Mouse (Mus musculus) cerebellum, postnatal 4 days (tissue): ENCODE data around the gene Tma7.

Experiments used
- DNase-seq, 2 experiments: peaks; one replicate each; pipeline ENCODE4 v3.0.0; 2022; ENCODE audit warnings: low spot score in 2 of 2, mixed read lengths in 1 of 2

Tma7 gene

GRCm38 (mm10) chr9:109068095-109068735, 14.2 kb downstream of the Tma7 start:
- DNase-seq, result no peak

GRCm38 (mm10) chr9:109060898-109061295, 21.5 kb downstream of the Tma7 start:
- no peak for DNase-seq

- no peak for DNase-seq
These were observed 22.0 kb downstream of the Tma7 start for GRCm38 (mm10) chr9:109060184-109060897.

- DNase-seq, result peak; percentile 79 to 89
These were observed 23.1 kb downstream of the Tma7 start, which contains the start of gene Trex1 for GRCm38 (mm10) chr9:109059136-109059903. Gene Trex1, minus strand, starts transcription at chr9:109059734.

DNA sequence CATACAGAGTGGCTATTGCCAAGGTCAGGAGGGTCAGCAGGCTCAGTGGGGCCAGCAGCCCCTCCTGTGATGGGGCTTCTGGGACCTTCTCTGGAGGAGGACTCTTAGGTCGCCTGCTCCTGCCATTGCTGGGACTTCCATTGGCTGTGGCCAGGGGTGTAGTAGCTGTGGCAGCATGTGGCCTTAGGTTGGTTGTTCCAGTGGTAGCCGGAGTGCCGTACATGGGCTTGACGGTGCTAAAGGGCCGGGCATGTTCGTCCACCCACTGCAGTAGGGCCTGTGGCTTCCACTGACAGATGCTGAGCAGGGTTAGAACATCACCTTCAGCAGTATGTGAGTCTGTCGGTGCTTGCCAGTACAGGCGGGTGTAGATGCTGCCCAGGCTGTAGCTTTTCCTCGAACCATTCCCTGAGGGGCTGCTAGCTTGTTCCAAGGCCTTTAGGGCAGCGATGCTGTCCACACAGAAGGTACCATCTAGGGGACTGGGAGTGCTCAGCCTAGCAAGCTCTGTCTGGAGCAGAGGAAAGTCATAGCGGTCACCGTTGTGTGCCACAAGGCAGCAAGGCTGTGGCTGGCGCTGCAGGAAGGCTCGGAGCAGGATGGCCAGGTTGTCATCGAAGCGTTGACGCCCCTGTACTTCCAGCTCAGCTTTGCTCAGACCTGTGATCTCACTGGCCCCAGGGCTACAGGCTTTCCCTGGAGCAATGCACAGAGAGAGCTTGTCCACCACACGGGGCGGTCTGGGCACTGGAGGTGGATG, 24.2 kb downstream of the Tma7 start:
- no peak for DNase-seq

GRCm38 (mm10) chr9:109057543-109057942, 24.8 kb downstream of the Tma7 start:
- no peak for DNase-seq

GRCm38 (mm10) chr9:109056916-109057315, 25.5 kb downstream of the Tma7 start:
- no peak for DNase-seq

DNA sequence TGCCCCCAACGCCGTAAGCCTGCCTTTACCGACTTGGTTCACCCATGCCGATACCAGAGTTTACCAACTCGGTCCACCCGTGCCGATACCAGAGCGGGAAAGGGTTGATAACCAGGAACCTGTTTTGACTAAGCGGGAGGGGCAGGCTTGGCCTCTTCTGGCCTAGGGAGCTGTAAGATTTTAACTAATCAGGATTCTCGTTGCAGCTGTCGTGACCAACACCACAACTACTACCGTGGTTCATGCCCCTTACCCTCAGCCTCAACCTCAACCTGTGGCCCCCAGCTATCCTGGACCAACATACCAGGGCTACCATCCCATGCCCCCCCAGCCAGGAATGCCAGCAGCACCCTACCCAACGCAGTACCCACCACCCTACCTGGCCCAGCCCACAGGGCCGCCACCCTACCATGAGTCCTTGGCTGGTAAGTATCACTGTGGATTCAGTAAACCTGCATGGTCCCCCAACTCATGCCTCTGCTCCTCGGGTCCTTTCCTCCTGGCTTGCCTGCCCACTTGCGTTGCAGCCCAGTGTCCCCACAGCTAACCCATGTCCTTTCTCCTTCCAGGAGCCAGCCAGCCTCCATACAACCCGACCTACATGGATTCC, 26.2 kb downstream of the Tma7 start:
- no peak for DNase-seq

- no peak for DNase-seq
These were observed 26.9 kb downstream of the Tma7 start for GRCm38 (mm10) chr9:109055271-109056030.

- no peak for DNase-seq
These were observed 27.7 kb downstream of the Tma7 start for GRCm38 (mm10) chr9:109054712-109055111.

GRCm38 (mm10) chr9:109053851-109054250, 28.5 kb downstream of the Tma7 start:
- no peak for DNase-seq

DNA sequence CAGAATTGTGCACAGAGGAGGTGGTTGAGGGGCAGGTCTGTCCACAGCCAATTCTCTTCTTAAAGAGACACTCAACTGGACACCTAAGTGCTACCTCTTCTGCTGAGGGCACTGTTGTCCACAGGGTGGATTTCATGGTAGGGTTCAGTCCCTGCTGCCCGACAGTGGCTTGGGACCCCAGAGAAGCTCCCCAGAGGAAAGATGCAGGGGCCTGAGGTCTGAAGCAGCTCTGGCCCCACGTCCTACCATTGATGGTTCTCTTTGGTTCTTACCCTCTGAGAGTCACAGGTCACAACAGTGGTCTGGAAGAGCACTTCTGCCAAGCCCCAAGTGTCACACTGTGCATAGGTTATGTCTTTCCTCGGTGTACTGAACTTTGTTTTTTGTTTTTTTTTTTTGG, 29.0 kb downstream of the Tma7 start:
- no peak for DNase-seq

DNA sequence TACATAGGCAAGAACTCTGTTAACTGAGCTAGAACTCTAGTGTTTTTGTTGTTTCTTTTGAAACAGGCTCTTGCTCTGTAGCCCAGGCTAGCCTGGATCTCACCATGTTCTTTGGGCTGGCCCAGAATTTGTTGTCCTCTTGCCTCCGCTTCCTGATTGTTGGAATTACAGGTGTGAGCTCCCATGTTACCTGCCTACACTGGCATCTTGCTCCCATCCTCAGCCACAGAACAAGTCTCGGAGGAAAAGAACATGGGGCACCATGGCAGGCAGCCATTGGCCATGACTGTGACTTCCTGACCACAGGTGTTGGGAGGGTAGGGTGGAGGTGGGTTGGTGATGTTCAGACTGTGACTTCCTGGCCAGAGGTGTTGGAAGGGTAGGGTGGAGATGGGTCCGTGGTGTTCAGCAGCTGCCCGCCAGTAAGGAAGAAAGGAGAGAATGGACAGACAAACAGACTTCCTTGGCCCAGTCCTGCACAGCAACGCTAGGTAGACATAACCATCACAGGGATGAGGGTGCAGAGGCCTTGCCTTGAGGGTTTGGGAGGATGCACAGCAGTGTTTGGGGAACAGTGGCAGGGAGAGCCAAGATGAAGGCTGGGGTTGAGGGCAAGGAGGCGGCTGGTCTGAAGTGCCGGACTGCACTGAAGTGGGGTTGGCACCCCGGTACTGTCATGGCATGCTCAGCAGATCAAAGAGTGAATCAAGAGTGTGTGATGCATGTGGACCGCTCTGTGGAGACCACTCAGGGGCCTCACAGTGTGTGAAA, 29.7 kb downstream of the Tma7 start:
- no peak for DNase-seq

- DNase-seq, result no peak
These were observed 30.5 kb downstream of the Tma7 start for GRCm38 (mm10) chr9:109051651-109052489.

DNA sequence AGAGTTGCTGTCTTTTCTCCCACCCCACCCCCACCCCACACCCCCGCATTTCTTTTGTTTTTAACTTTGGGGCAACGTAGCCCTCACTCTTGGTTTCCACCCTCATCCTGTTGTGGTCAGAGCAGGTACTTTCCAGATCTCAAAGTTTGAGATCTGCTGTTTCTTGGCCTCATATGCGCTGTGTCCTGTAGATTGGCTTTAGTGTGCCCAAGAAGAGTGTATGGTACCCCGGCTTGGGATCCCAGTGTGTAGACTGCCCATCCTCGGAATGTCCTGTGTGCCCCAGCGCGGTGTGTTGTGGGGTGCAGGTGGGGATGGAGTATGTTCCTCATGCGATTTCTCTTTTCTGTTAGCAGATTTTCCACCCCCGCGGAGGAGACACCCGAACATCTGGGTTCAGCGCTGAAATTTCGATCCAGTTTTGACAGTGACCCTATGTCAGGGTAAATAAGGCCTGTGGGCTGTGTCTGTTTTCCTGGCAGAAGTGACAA, 31.3 kb downstream of the Tma7 start:
- no peak for DNase-seq

DNA sequence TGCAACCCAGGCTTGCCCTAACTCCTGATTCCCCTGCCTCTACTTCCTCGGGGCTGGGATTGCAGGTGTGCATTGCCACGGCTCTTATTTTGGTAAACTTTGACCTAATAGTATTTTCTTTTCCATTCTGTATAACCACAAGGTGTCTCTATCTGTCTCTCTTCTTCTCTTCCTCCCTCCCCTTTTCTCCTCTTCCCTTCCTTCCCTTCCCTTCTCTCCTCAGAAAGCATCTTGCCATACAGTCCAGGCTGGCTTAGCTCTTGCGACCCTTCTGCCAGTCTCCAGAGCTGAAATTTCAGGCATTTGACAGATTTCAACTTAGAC, 31.8 kb downstream of the Tma7 start:
- no peak for DNase-seq

DNA sequence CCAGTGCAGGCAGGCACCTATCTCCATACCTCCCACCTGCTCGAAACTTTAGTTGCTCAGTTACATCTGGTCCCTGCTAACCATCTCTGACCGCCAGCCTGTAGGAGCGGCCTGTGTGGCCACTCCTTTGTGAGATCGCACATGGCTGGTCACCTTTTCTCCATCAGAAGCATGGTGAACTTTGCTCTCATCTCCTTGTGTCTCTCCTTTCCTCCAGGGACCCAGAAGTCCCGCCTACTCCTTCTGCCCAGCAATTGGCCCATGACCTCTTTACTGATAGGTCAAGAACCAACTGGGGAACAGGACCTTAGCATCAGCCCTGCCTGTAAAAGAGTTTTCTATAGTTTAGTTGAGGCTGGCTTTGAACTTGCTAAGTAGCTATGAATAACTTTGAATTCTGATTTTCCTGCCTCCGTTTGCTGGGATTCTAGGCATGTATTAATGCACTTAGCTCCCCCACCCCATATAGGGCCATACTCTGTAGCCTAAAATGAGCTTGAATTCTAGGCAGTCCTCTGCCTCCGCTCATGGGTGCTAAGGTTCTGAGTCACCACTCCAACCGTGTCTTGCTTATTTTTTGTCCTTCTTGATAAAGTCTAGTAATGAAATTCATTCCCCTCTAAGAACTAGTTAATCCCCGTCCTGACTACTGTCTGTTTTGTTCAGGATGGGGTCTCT, 32.3 kb downstream of the Tma7 start:
- DNase-seq, result no peak

DNA sequence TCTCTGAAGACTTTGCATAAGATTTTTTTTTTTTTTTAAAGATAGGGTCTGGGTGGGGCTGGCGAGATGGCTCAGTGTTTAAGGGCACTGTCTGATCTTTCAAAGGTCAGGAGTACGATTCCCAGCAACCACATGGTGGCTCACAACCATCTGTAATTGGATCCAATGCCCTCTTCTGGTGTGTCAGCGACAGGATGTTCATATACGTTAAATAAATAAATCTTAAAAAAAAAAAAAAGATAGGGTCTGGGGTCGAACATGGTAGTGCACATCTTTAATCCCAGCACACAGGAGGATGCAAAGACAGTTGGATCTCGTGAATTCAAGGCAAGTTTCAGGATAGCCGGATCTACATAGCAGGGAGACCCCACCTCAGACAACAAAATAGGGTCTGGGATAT, 33.1 kb downstream of the Tma7 start:
- no peak for DNase-seq
